Mouse (Mus musculus) MEL (cell line): ENCODE measurements around the gene Snorc. TPM values are rescaled to one million over a fixed set of nuclear protein-coding genes. Genes with fewer than 3 reads are reported as not detected.

Experiments used
- DNase-seq: peaks from one replicate; pipeline ENCODE4 v3.0.0; 2011; ENCODE audit warnings: low read depth, low spot score
- H3K27ac ChIP-seq: 2 replicates; pipeline ENCODE4 v1.5.1; 2012; ENCODE audit warnings: low read depth, mild to moderate bottlenecking, control low read depth, low read length, moderate library complexity; ENCODE audit not compliant: control insufficient read depth
- H3K27me3 ChIP-seq, 2 experiments: fragments of 150-350 bp in 1 of 2; sonication (generic) in 1 of 2; 2 replicates each; pipeline ENCODE4 v1.6.1; 2012; ENCODE audit warnings: low read length in 2 of 2, mild to moderate bottlenecking in 2 of 2, improper control_type of control experiment in 1 of 2, moderate library complexity in 1 of 2; ENCODE audit not compliant: insufficient read depth in 2 of 2, control insufficient read depth in 1 of 2
- H3K36me3 ChIP-seq, 2 experiments: 2 replicates each; pipeline ENCODE4 v1.6.1; 2012 to 2014; ENCODE audit warnings: low read length in 2 of 2, improper control_type of control experiment in 1 of 2, inconsistent platforms in 1 of 2, mild to moderate bottlenecking in 1 of 2; ENCODE audit not compliant: insufficient read depth in 2 of 2, control insufficient read depth in 1 of 2
- H3K4me1 ChIP-seq, 2 experiments: fragments of 150-350 bp in 1 of 2; sonication (generic) in 1 of 2; 2 replicates each; pipeline ENCODE4 v1.6.1; 2012; ENCODE audit warnings: low read length in 2 of 2, improper control_type of control experiment in 1 of 2, mild to moderate bottlenecking in 1 of 2; ENCODE audit not compliant: insufficient read depth in 2 of 2, control insufficient read depth in 1 of 2
- H3K4me3 ChIP-seq, 2 experiments: fragments of 150-350 bp in 1 of 2; sonication (generic) in 1 of 2; 2 replicates each; pipeline ENCODE4 v1.5.1; 2012; ENCODE audit warnings: low read depth in 2 of 2, low read length in 2 of 2, mild to moderate bottlenecking in 2 of 2, moderate library complexity in 2 of 2, control low read depth in 1 of 2, improper control_type of control experiment in 1 of 2; ENCODE audit not compliant: control insufficient read depth in 1 of 2, insufficient read depth in 1 of 2
- H3K79me2 ChIP-seq: 2 replicates; pipeline ENCODE4 v1.6.1; 2012; ENCODE audit warnings: mild to moderate bottlenecking, low read length, moderate library complexity; ENCODE audit not compliant: control insufficient read depth, poor library complexity, insufficient read depth
- H3K9ac ChIP-seq: 2 replicates; pipeline ENCODE4 v1.6.1; 2012; ENCODE audit warnings: low read depth, mild to moderate bottlenecking, control low read depth, low read length, moderate library complexity; ENCODE audit not compliant: control insufficient read depth, poor library complexity, severe bottlenecking
- H3K9me3 ChIP-seq: fragments of 150-350 bp; sonication (generic); replicated peaks from 2 replicates; pipeline ENCODE4 v1.6.1; 2012; ENCODE audit warnings: mild to moderate bottlenecking, low read length, improper control_type of control experiment, moderate library complexity; ENCODE audit not compliant: insufficient read depth
- BHLHE40 ChIP-seq: IDR thresholded peaks from 2 replicates; pipeline ENCODE4 v1.6.1; 2012; ENCODE audit warnings: low read depth, mild to moderate bottlenecking, inconsistent platforms, low read length, improper control_type of control experiment, borderline replicate concordance
- CHD1 ChIP-seq: IDR thresholded peaks from 2 replicates; pipeline ENCODE4 v1.6.1; 2012; ENCODE audit warnings: low read depth, mild to moderate bottlenecking, inconsistent platforms, low read length, improper control_type of control experiment
- CHD2 ChIP-seq: IDR thresholded peaks from 2 replicates; pipeline ENCODE4 v1.6.1; 2011; ENCODE audit warnings: low read length, improper control_type of control experiment
- CTCF ChIP-seq, 3 experiments: IDR thresholded peaks in 2 of 3; conservative IDR thresholded peaks in 1 of 3; 2 replicates each; pipeline ENCODE4 v1.5.1; 2011 to 2012; ENCODE audit warnings: low read length in 3 of 3, low read depth in 2 of 3, mild to moderate bottlenecking in 2 of 3, improper control_type of control experiment in 1 of 3, inconsistent platforms in 1 of 3, mixed read lengths in 1 of 3, moderate library complexity in 1 of 3; ENCODE audit not compliant: control insufficient read depth in 1 of 3, insufficient read depth in 1 of 3, poor library complexity in 1 of 3, severe bottlenecking in 1 of 3
- E2F4 ChIP-seq: IDR thresholded peaks from 2 replicates; pipeline ENCODE4 v1.6.1; 2011; ENCODE audit warnings: low read depth, low read length, improper control_type of control experiment, borderline replicate concordance
- ELF1 ChIP-seq: IDR thresholded peaks from 2 replicates; pipeline ENCODE4 v1.6.1; 2014; ENCODE audit warnings: low read depth, mild to moderate bottlenecking, inconsistent platforms, low read length, improper control_type of control experiment, moderate library complexity
- GATA1 ChIP-seq: IDR thresholded peaks from 2 replicates; pipeline ENCODE4 v1.6.1; 2011; ENCODE audit warnings: low read depth, low read length, improper control_type of control experiment
- HCFC1 ChIP-seq: IDR thresholded peaks from 2 replicates; pipeline ENCODE4 v1.6.1; 2012; ENCODE audit warnings: low read depth, mild to moderate bottlenecking, inconsistent platforms, low read length, improper control_type of control experiment, moderate library complexity
- KAT2A ChIP-seq: conservative IDR thresholded peaks from 2 replicates; pipeline ENCODE4 v1.6.1; 2012; ENCODE audit warnings: low read depth, low read length, improper control_type of control experiment, inconsistent platforms
- MAZ ChIP-seq: IDR thresholded peaks from 2 replicates; pipeline ENCODE4 v1.6.1; 2012; ENCODE audit warnings: low read depth, mild to moderate bottlenecking, inconsistent platforms, low read length, improper control_type of control experiment
- MYC ChIP-seq: IDR thresholded peaks from 2 replicates; pipeline ENCODE4 v1.6.1; 2011; ENCODE audit warnings: low read depth, mild to moderate bottlenecking, low read length, improper control_type of control experiment, moderate library complexity
- NRF1 ChIP-seq: IDR thresholded peaks from 2 replicates; pipeline ENCODE4 v1.6.1; 2014; ENCODE audit warnings: low read depth, mild to moderate bottlenecking, inconsistent platforms, low read length, improper control_type of control experiment, moderate library complexity; ENCODE audit not compliant: poor library complexity, insufficient read depth, severe bottlenecking
- POLR2AphosphoS5 ChIP-seq: IDR thresholded peaks from 2 replicates; pipeline ENCODE4 v1.6.1; 2012; ENCODE audit warnings: low read depth, borderline replicate concordance, mild to moderate bottlenecking, inconsistent platforms, low read length, moderate library complexity, mixed read lengths
- SMC3 ChIP-seq: IDR thresholded peaks from 2 replicates; pipeline ENCODE4 v1.6.1; 2011; ENCODE audit warnings: low read depth, low read length, improper control_type of control experiment
- TAL1 ChIP-seq: IDR thresholded peaks from 2 replicates; pipeline ENCODE4 v1.6.1; 2012; ENCODE audit warnings: mild to moderate bottlenecking, inconsistent platforms, low read length, moderate library complexity, mixed read lengths
- TCF12 ChIP-seq: IDR thresholded peaks from 2 replicates; pipeline ENCODE4 v1.6.1; 2014; ENCODE audit warnings: low read depth, mild to moderate bottlenecking, inconsistent platforms, low read length, improper control_type of control experiment, moderate library complexity
- USF1 ChIP-seq: IDR thresholded peaks from 2 replicates; pipeline ENCODE4 v1.6.1; 2014; ENCODE audit warnings: low read depth, mild to moderate bottlenecking, inconsistent platforms, low read length, improper control_type of control experiment, moderate library complexity
- USF2 ChIP-seq, 2 experiments: IDR thresholded peaks; 2 replicates each; pipeline ENCODE4 v1.6.1; 2011 to 2012; ENCODE audit warnings: improper control_type of control experiment in 2 of 2, low read length in 2 of 2, borderline replicate concordance in 1 of 2, inconsistent platforms in 1 of 2, low read depth in 1 of 2, mild to moderate bottlenecking in 1 of 2; ENCODE audit not compliant: insufficient read depth in 1 of 2
- ZC3H11A ChIP-seq: IDR thresholded peaks from 2 replicates; pipeline ENCODE4 v1.6.1; 2012; ENCODE audit warnings: low read depth, mild to moderate bottlenecking, inconsistent platforms, low read length, improper control_type of control experiment
- ZMIZ1 ChIP-seq: IDR thresholded peaks from 2 replicates; pipeline ENCODE4 v1.6.1; 2012; ENCODE audit warnings: low read depth, mild to moderate bottlenecking, inconsistent platforms, low read length, improper control_type of control experiment, moderate library complexity
- polyA plus RNA-seq, 2 experiments: library from polyadenylated mRNA; stranded (reverse) in 1 of 2; unstranded in 1 of 2; fragments of >175 nt in 1 of 2; fragments of >200 nt in 1 of 2; gene quantifications; 2 replicates each; pipeline versions ENCODE4 v1.2.1 to v1.2.4; 2012; ENCODE audit warnings: low replicate concordance in 2 of 2, low read depth in 1 of 2; ENCODE audit not compliant: insufficient read length in 2 of 2, insufficient read depth in 1 of 2, missing spikeins in 1 of 2
- total RNA-seq: library from RNA; depleted of rRNA; stranded (reverse); fragments of 300-350 nt; gene quantifications from 2 replicates; pipeline ENCODE4 v1.2.3, GENCODE M21; 2012

Gene Snorc
- total and polyA plus RNA-seq, 3 experiments, result not detected

GRCm38 (mm10) chr1:87471914-87472313 lies 1.8 kb downstream of the Snorc start:
- Histone ChIP-seq H3K9me3 (no peaks in the 10 kb centered on the region), H3K27me3 (peaks cover 0 to 3% of the 10 kb centered on the region in 2 experiments; a peak in 2 of 4 replicates), H3K9ac (no peak overlapping the region), H3K27ac (no peak overlapping the region), H3K4me3 (no peak overlapping the region), H3K79me2 (no peaks in the 10 kb centered on the region), H3K4me1 (no peaks in the 10 kb centered on the region), H3K36me3 (no peaks in the 10 kb centered on the region)
- TF ChIP-seq SMC3, result no peak
- no peak for TF ChIP-seq ZC3H11A
- no peak for TF ChIP-seq BHLHE40
- no peak for TF ChIP-seq USF2 (IDR thresholded peaks at IDR 0.05; ENCODE audit: borderline replicate concordance in 1 of 2, insufficient read depth in 1 of 2, low read depth in 1 of 2, low read length in 2 of 2)
- no peak for TF ChIP-seq GATA1
- TF ChIP-seq POLR2AphosphoS5, result no peak
- TF ChIP-seq CHD1, result no peak
- no peak for TF ChIP-seq ZMIZ1
- TF ChIP-seq HCFC1, result no peak
- no peak for TF ChIP-seq NRF1
- no peak for TF ChIP-seq E2F4
- TF ChIP-seq ELF1, result no peak
- TF ChIP-seq TAL1, result no peak
- TF ChIP-seq CTCF (IDR thresholded peaks at IDR 0.05 in 2 of 3, conservative IDR thresholded peaks at IDR 0.05 in 1 of 3; ENCODE audit: control insufficient read depth in 1 of 3, insufficient read depth in 1 of 3, low read depth in 2 of 3, low read length in 3 of 3, poor library complexity in 1 of 3, severe bottlenecking in 1 of 3), result no peak
- no peak for TF ChIP-seq CHD2
- no peak for TF ChIP-seq USF1
- no peak for TF ChIP-seq TCF12
- no peak for TF ChIP-seq MAZ
- no peak for DNase-seq

GRCm38 (mm10) chr1:87472576-87472975 lies 2.5 kb downstream of the Snorc start:
- no peak overlapping the region for H3K9ac ChIP-seq
- no peak overlapping the region for H3K27ac ChIP-seq
- H3K4me3 ChIP-seq, result no peak overlapping the region
- peaks cover 0 to 5% of the 10 kb centered on the region in 2 experiments; a peak in 2 of 4 replicates for H3K27me3 ChIP-seq
- H3K79me2 ChIP-seq, result no peaks in the 10 kb centered on the region
- TF ChIP-seq TAL1 (no peak), KAT2A (no peak), MYC (no peak), BHLHE40 (no peak)
- no peaks in the 10 kb centered on the region for H3K4me1 ChIP-seq
- no peak for DNase-seq
- no peaks in the 10 kb centered on the region for H3K9me3 ChIP-seq
- H3K36me3 ChIP-seq, result no peaks in the 10 kb centered on the region
